Mouse (Mus musculus) midbrain, embryonic 15.5 days (tissue): Measurements from ENCODE around the gene Gm17409. TPM values are rescaled to one million over a fixed set of nuclear protein-coding genes. Genes with fewer than 3 reads are reported as not detected.
A peak's percentile ranks its signal among the peaks of the same experiment; 100 is the strongest.

Experiments
- ATAC-seq: fragments of 200-750 bp; cut with Nextera tagmentation; replicated peaks from 2 replicates; pipeline ENCODE4 v1.8.0; 2017; ENCODE audit warnings: moderate TSS enrichment
- H3K27ac ChIP-seq: fragments of 300-500 bp; sonication (generic); 2 replicates; pipeline ENCODE4 v1.5.1; 2015; ENCODE audit warnings: mild to moderate bottlenecking, inconsistent platforms
- H3K27me3 ChIP-seq: fragments of 300-500 bp; sonication (generic); replicated peaks from 2 replicates; pipeline ENCODE4 v1.6.1; 2015; ENCODE audit warnings: inconsistent platforms
- H3K36me3 ChIP-seq: fragments of 300-500 bp; sonication (generic); replicated peaks from 2 replicates; pipeline ENCODE4 v1.6.1; 2015; ENCODE audit warnings: inconsistent platforms
- H3K4me1 ChIP-seq: fragments of 300-500 bp; sonication (generic); 2 replicates; pipeline ENCODE4 v1.6.1; 2015; ENCODE audit warnings: inconsistent platforms
- H3K4me2 ChIP-seq: fragments of 300-500 bp; sonication (generic); 2 replicates; pipeline ENCODE4 v1.6.1; 2015; ENCODE audit warnings: inconsistent platforms, mild to moderate bottlenecking, moderate library complexity
- H3K4me3 ChIP-seq: fragments of 300-500 bp; sonication (generic); 2 replicates; pipeline ENCODE4 v1.5.1; 2015; ENCODE audit warnings: mild to moderate bottlenecking, inconsistent platforms
- H3K9ac ChIP-seq: fragments of 300-500 bp; sonication (generic); 2 replicates; pipeline ENCODE4 v1.6.1; 2015; ENCODE audit warnings: mild to moderate bottlenecking, inconsistent platforms
- H3K9me3 ChIP-seq: fragments of 300-500 bp; sonication (generic); 2 replicates; pipeline ENCODE4 v1.6.1; 2016; ENCODE audit warnings: inconsistent platforms
- WGBS: fragments of 180-500 bp; shearing (Covaris S2); methylation state at CpG from one replicate; pipeline ENCODE4 v1.1.7; 2015; ENCODE audit warnings: mixed read lengths; 5-methylcytosine and 5-hydroxymethylcytosine counted together
- polyA plus RNA-seq: library from polyadenylated mRNA; unstranded; fragments of >200 nt; fragmentation: Nextera tagmentation; extraction: Ambion mirVana; gene quantifications from 2 replicates; pipeline ENCODE4 v1.2.1, GENCODE M21; 2015

Gene Gm17409
- polyA plus RNA-seq, 1 experiment from 2014 or later, result not detected

GRCm38 (mm10) chr2:58486441-58487278 is 16.7 kb downstream of the Gm17409 start:
- no peaks in the 10 kb centered on the region for H3K36me3 ChIP-seq
- H3K27me3 ChIP-seq, result no peaks in the 10 kb centered on the region
- ATAC-seq, result 0 out of 2 replicates have a peak, but pooled peaks have one; percentile 19
- H3K4me3 ChIP-seq, result no peak overlapping the region
- H3K4me2 ChIP-seq, result no peak overlapping the region
- no peaks in the 10 kb centered on the region for H3K9me3 ChIP-seq
- H3K27ac ChIP-seq, result no peak overlapping the region
- H3K4me1 ChIP-seq, result peaks cover 15% of the 10 kb centered on the region
- 51% methylated on average over 14 of the region's 14 CpGs for WGBS
- no peak overlapping the region for H3K9ac ChIP-seq

GRCm38 (mm10) chr2:58487279-58487560 is 17.3 kb downstream of the Gm17409 start:
- H3K9ac ChIP-seq, result no peak overlapping the region
- no peak overlapping the region for H3K27ac ChIP-seq
- no peak overlapping the region for H3K4me2 ChIP-seq
- H3K9me3 ChIP-seq, result no peaks in the 10 kb centered on the region
- no peaks in the 10 kb centered on the region for H3K27me3 ChIP-seq
- H3K36me3 ChIP-seq, result no peaks in the 10 kb centered on the region
- H3K4me1 ChIP-seq, result peaks cover 15% of the 10 kb centered on the region
- no peak for ATAC-seq
- no peak overlapping the region for H3K4me3 ChIP-seq
- 62% methylated on average over 3 of the region's 3 CpGs for WGBS

GRCm38 (mm10) chr2:58488404-58488803 is 18.5 kb downstream of the Gm17409 start:
- Histone ChIP-seq H3K27ac (no peak overlapping the region), H3K4me2 (no peak overlapping the region), H3K36me3 (no peaks in the 10 kb centered on the region), H3K4me3 (no peak overlapping the region), H3K9ac (no peak overlapping the region), H3K9me3 (no peaks in the 10 kb centered on the region), H3K27me3 (no peaks in the 10 kb centered on the region), H3K4me1 (peaks cover 15% of the 10 kb centered on the region)
- 95% methylated on average over 8 of the region's 8 CpGs for WGBS
- ATAC-seq, result no peak

- Histone ChIP-seq H3K4me1 (peaks cover 14% of the 10 kb centered on the region), H3K9me3 (no peaks in the 10 kb centered on the region), H3K36me3 (no peaks in the 10 kb centered on the region), H3K27ac (no peak overlapping the region), H3K27me3 (no peaks in the 10 kb centered on the region), H3K4me3 (no peak overlapping the region), H3K4me2 (no peak overlapping the region), H3K9ac (no peak overlapping the region)
- WGBS, result 83% methylated on average over 9 of the region's 9 CpGs
- no peak for ATAC-seq
Observed at GRCm38 (mm10) chr2:58489275-58489674, 19.4 kb downstream of the Gm17409 start.

GRCm38 (mm10) chr2:58493685-58494635 is 24.0 kb downstream of the Gm17409 start:
- no peak overlapping the region for H3K4me3 ChIP-seq
- H3K36me3 ChIP-seq, result no peaks in the 10 kb centered on the region
- no peak overlapping the region for H3K9ac ChIP-seq
- ATAC-seq, result no peak
- no peak overlapping the region for H3K27ac ChIP-seq
- no peaks in the 10 kb centered on the region for H3K4me1 ChIP-seq
- no peaks in the 10 kb centered on the region for H3K9me3 ChIP-seq
- no peaks in the 10 kb centered on the region for H3K27me3 ChIP-seq
- WGBS, result 64% methylated on average over 18 of the region's 18 CpGs
- no peak overlapping the region for H3K4me2 ChIP-seq

GRCm38 (mm10) chr2:58495271-58495670 is 25.4 kb downstream of the Gm17409 start:
- Histone ChIP-seq H3K36me3 (no peaks in the 10 kb centered on the region), H3K27ac (no peak overlapping the region), H3K27me3 (no peaks in the 10 kb centered on the region), H3K9ac (no peak overlapping the region), H3K9me3 (no peaks in the 10 kb centered on the region), H3K4me2 (no peak overlapping the region), H3K4me1 (no peaks in the 10 kb centered on the region), H3K4me3 (no peak overlapping the region)
- 91% methylated on average over 3 of the region's 3 CpGs for WGBS
- no peak for ATAC-seq

- Histone ChIP-seq H3K9me3 (no peaks in the 10 kb centered on the region), H3K4me2 (no peak overlapping the region), H3K4me3 (no peak overlapping the region), H3K36me3 (no peaks in the 10 kb centered on the region), H3K4me1 (no peaks in the 10 kb centered on the region), H3K27ac (no peak overlapping the region), H3K27me3 (no peaks in the 10 kb centered on the region), H3K9ac (no peak overlapping the region)
- 84% methylated on average over 8 of the region's 8 CpGs for WGBS
- no peak for ATAC-seq
Observed at GRCm38 (mm10) chr2:58496647-58497410, 26.9 kb downstream of the Gm17409 start.

- no peak overlapping the region for H3K27ac ChIP-seq
- WGBS, result 86% methylated on average over 9 of the region's 9 CpGs
- ATAC-seq, result peak; percentile 45; the same call in 1 of the 2 replicates
Observed at GRCm38 (mm10) chr2:58505306-58506090, 35.6 kb downstream of the Gm17409 start.

GRCm38 (mm10) chr2:58510192-58510591 is 40.3 kb downstream of the Gm17409 start:
- WGBS, result 81% methylated on average over 8 of the region's 8 CpGs
- Histone ChIP-seq H3K4me2 (no peak overlapping the region), H3K27me3 (no peaks in the 10 kb centered on the region), H3K4me3 (no peak overlapping the region), H3K9ac (no peak overlapping the region), H3K36me3 (no peaks in the 10 kb centered on the region), H3K4me1 (no peaks in the 10 kb centered on the region), H3K9me3 (no peaks in the 10 kb centered on the region), H3K27ac (no peak overlapping the region)
- ATAC-seq, result no peak

More at GRCm38 (mm10) chr2:58505306-58506090, 35.6 kb downstream of the Gm17409 start:
- H3K4me1 ChIP-seq, result no peaks in the 10 kb centered on the region
- no peaks in the 10 kb centered on the region for H3K27me3 ChIP-seq
- no peak overlapping the region for H3K4me3 ChIP-seq
- no peak overlapping the region for H3K9ac ChIP-seq
- H3K36me3 ChIP-seq, result no peaks in the 10 kb centered on the region
- no peak overlapping the region for H3K4me2 ChIP-seq
- no peaks in the 10 kb centered on the region for H3K9me3 ChIP-seq

GRCm38 (mm10) chr2:58513212-58513611 is 43.3 kb downstream of the Gm17409 start:
- WGBS, result 82% methylated on average over 3 of the region's 3 CpGs
- ATAC-seq, result no peak
- H3K4me2 ChIP-seq, result no peak overlapping the region

GRCm38 (mm10) chr2:58514489-58514888 is 44.6 kb downstream of the Gm17409 start:
- no peak overlapping the region for H3K27ac ChIP-seq
- ATAC-seq, result no peak
- no peaks in the 10 kb centered on the region for H3K36me3 ChIP-seq
- H3K4me1 ChIP-seq, result 0 out of 2 replicates have a peak, but pooled peaks cover 4% of the 10 kb centered on the region
- 94% methylated on average over 11 of the region's 11 CpGs for WGBS
- no peak overlapping the region for H3K4me3 ChIP-seq
- no peak overlapping the region for H3K9ac ChIP-seq
- H3K9me3 ChIP-seq, result no peaks in the 10 kb centered on the region
- no peaks in the 10 kb centered on the region for H3K27me3 ChIP-seq
- no peak overlapping the region for H3K4me2 ChIP-seq

More at GRCm38 (mm10) chr2:58513212-58513611, 43.3 kb downstream of the Gm17409 start:
- Histone ChIP-seq H3K27me3 (no peaks in the 10 kb centered on the region), H3K4me1 (0 out of 2 replicates have a peak, but pooled peaks cover 4% of the 10 kb centered on the region), H3K27ac (no peak overlapping the region), H3K9ac (no peak overlapping the region), H3K36me3 (no peaks in the 10 kb centered on the region), H3K4me3 (no peak overlapping the region), H3K9me3 (no peaks in the 10 kb centered on the region)
